Mouse (Mus musculus) CD4-positive, CD25-positive, alpha-beta regulatory T cell, adult 2 months (primary cell): ENCODE data around the gene Gm37419.

Experiments used
- DNase-seq: peaks from one replicate; pipeline ENCODE4 v3.0.0-alpha.2; 2012; ENCODE audit warnings: low read depth, low spot score

Gene Gm37419

GRCm38 (mm10) chr16:23993351-23994321, 5.4 kb downstream of the Gm37419 start:
- peak; percentile 48 for DNase-seq

GRCm38 (mm10) chr16:23996342-23996741, 8.1 kb downstream of the Gm37419 start:
- DNase-seq, result no peak

- peak; percentile 71 for DNase-seq
Observed at GRCm38 (mm10) chr16:23997228-23997627, 8.9 kb downstream of the Gm37419 start.

GRCm38 (mm10) chr16:23997912-23998311, 9.6 kb downstream of the Gm37419 start:
- peak; percentile 54 for DNase-seq

GRCm38 (mm10) chr16:24005928-24006327, 17.6 kb downstream of the Gm37419 start:
- DNase-seq, result no peak

- DNase-seq, result no peak
Observed at GRCm38 (mm10) chr16:24009891-24010290, 21.6 kb downstream of the Gm37419 start.

GRCm38 (mm10) chr16:24011306-24011705, 23.0 kb downstream of the Gm37419 start:
- no peak for DNase-seq

GRCm38 (mm10) chr16:24012066-24012465, 23.8 kb downstream of the Gm37419 start:
- no peak for DNase-seq

GRCm38 (mm10) chr16:24014378-24014777, 26.1 kb downstream of the Gm37419 start:
- no peak for DNase-seq

GRCm38 (mm10) chr16:24016273-24016672, 28.0 kb downstream of the Gm37419 start:
- no peak for DNase-seq

GRCm38 (mm10) chr16:24016742-24017141, 28.5 kb downstream of the Gm37419 start:
- peak; percentile 4 for DNase-seq

GRCm38 (mm10) chr16:24021722-24022121, 33.4 kb downstream of the Gm37419 start:
- DNase-seq, result no peak

GRCm38 (mm10) chr16:24022605-24023004, 34.3 kb downstream of the Gm37419 start:
- DNase-seq, result no peak

GRCm38 (mm10) chr16:24025442-24025841, 37.2 kb downstream of the Gm37419 start:
- DNase-seq, result no peak

GRCm38 (mm10) chr16:24029965-24030672, 41.8 kb downstream of the Gm37419 start:
- DNase-seq, result no peak

GRCm38 (mm10) chr16:24033259-24033658, 45.0 kb downstream of the Gm37419 start:
- peak; percentile 13 for DNase-seq

GRCm38 (mm10) chr16:24034450-24034849, 46.2 kb downstream of the Gm37419 start:
- DNase-seq, result no peak

GRCm38 (mm10) chr16:24035767-24036166, 47.5 kb downstream of the Gm37419 start:
- no peak for DNase-seq

GRCm38 (mm10) chr16:24036398-24036797, 48.1 kb downstream of the Gm37419 start:
- DNase-seq, result no peak
